Mouse (Mus musculus) NIH3T3 (cell line): ENCODE measurements at regions not wholly inside any gene's neighbourhood (a gene's known extent, or its start where the extent isn't known, plus 50 kb on each side); places are given as distances from the start of the nearest gene placed in this dataset.
A peak's percentile ranks its signal among the peaks of the same experiment; 100 is the strongest.

Experiments used
- DNase-seq: peaks from one replicate; pipeline ENCODE4 v3.0.0-alpha.2; 2012; ENCODE audit warnings: low read depth

- DNase-seq = no peak
Observed at GRCm38 (mm10) chr7:90030486-90031250, 49.9 kb upstream of the Eed start.

DNA sequence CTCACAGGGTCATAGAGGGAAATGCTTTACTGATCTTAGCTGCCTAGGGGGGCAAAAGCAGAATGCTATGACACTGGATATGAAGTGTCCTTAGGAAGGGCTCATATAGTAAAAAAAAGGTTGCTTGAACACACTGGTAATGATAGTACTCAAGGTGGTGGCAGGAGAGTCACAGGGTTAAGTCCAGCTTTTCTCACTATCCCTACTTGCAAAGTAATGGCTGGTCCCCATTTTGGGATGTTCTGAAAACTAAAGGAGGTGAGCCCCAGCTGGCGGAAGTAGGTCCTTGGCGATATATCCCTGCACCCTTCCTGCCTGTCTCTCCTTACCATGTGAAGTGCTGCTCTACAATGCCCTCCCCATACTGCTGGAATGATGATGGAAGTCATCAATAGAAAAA is 52.3 kb upstream of the Eed start:
- no peak for DNase-seq

GRCm38 (mm10) chr7:90033640-90034312 is 53.0 kb upstream of the Eed start:
- DNase-seq = peak; percentile 22

- DNase-seq = no peak
Observed at GRCm38 (mm10) chr7:90034498-90034897, 53.7 kb upstream of the Eed start.

DNA sequence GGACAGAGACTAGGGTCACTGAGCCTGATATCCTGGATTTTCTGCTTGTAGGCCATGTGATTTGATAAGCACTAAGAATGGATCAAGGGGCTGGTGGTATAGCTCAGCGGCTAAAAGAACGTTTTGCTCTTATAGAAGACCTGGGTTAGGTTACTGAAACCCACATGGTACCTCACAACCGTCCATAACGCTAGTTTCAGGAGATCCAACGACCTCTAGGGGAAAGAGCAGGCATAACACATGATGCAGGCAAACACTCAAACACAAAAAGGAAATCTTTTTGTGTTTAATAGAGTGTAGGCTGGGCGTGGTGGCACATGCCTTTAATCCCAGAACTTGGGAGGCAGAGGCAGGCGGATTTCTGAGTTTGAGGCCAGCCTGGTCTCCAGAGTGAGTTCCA is 54.6 kb upstream of the Eed start:
- no peak for DNase-seq

GRCm38 (mm10) chr7:90037736-90038135 is 57.0 kb upstream of the Eed start:
- DNase-seq = peak; percentile 48

GRCm38 (mm10) chr7:90039504-90039903 is 58.7 kb upstream of the Eed start:
- DNase-seq = peak; percentile 84

GRCm38 (mm10) chr7:90040581-90041340 is 60.0 kb upstream of the Eed start:
- DNase-seq = no peak

- DNase-seq = peak; percentile 70
Observed at GRCm38 (mm10) chr7:90041565-90042024, 60.8 kb upstream of the Eed start.

- peak; percentile 79 for DNase-seq
Observed at GRCm38 (mm10) chr7:90042364-90042763, 61.6 kb upstream of the Eed start.

DNA sequence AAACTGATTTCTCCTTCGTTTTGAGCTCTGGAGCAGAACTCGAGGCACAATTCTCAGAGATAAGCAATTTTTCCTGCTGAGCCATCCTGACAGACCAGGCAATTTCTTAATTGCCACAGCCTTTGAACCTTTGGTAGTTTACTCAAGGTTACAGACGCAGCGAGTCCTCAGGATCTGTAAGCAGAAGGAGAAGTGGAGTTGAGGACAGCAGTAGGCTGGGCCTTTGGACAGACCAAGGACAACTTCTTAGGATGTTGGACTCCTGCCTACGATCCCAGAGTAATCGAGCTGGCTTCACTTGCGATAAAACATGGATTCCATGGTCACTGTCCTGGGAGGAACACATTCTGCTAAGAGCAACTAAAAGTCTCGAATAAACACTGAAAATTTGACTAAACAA is 62.7 kb upstream of the Eed start:
- no peak for DNase-seq

GRCm38 (mm10) chr7:90044100-90044698 is 63.4 kb upstream of the Eed start:
- no peak for DNase-seq

- DNase-seq = peak; percentile 50
Observed at GRCm38 (mm10) chr7:90045208-90045800, 64.5 kb upstream of the Eed start.

GRCm38 (mm10) chr7:90046228-90046627 is 65.4 kb upstream of the Eed start:
- DNase-seq = no peak

- no peak for DNase-seq
Observed at GRCm38 (mm10) chr7:90046862-90047261, 66.1 kb upstream of the Eed start.

DNA sequence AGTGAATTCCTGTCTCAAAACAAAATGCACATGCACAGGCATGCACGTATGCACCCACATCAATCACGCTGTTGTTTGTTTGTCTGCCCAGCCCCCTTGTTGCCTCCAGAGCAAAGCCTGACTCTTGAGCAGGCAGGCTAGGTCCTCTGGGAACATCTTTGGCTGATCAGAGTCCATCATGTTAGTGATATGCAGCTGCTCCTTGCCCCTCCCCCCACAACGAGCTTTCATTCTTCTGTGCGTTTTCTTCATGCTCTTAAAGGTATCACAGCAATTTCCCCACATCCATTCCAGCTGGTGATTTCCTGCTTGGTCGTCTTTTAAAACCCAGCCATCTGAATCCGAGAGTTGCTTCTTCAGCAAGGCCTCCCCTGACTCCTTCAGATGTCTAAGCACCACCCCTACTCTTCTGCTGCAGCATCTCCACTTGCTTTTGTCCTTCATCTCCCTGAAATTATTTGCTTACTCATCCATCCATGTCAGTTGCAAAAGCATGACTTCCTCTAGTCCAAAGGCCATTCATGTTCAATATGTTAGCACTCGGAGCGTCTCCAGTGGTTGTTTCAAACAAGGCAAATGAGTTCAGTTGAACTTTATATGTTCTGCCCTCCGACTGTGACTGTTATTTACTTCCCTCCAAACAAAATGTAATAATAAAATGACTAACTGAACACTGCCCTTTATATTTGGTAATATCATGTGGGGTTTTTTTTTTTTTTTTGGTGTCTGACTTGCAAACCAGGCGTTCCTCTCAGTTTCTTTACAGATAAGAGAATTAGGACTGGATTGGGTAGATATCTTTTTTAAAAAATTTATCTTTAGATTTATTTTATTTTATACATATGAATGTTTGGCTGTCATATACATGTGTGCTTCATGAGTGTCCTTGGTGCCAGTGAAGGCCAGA is 67.9 kb upstream of the Eed start:
- peak; percentile 19 for DNase-seq

GRCm38 (mm10) chr7:90049831-90050237 is 69.1 kb upstream of the Eed start:
- DNase-seq = peak; percentile 16

DNA sequence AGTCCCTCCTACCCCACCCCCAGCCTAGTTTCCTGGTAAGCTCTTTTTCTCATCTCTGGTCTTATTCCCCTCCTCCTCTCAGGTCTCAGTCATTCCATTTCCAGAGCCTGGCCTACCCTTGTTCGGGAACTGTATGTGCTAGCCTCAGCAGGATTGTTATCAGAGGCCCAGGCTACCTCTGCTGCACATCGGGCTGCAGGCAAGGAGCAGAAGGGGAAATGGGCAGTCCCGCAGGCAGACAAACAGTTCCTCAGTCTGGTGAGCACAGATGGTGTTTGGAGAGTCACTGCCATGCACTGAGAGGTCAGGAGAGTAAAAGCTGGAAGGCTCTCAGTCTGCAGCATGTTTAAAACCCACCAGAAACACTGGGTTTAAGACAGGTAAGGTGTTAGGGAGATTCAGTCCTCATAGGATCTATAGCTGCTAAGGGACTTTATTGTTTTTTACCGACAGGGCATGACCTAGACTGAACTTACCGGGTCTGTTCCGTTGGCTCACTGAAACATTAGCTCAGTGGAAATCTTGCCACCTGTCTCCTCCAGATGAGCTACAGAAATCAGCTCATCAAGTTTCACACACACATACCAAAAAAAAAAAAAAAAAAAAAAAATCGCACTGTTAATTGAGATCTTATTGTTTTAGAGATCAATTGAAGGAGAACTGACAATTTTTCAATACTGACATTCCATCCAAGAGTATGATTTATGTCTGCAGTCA is 74.2 kb upstream of the Eed start:
- DNase-seq = no peak

DNA sequence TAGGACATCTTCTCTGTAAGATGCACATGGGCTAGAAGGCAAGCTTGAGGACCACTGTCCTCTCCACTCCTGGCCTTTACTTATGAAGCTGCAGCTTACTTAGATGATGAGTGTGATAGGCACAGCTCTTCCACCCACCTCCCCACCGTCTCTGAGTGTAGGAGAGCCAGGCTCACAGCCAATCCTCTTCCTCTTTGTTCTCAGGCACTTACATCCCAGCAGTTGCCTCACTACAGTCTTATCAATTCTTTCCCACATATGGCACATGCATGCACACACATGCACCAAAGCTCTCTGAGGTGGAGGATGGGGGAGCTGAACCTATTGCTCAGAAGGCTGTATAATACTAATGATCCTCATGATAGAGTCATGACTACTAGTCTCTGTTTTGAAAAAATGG is 72.1 kb upstream of the Picalm start:
- DNase-seq = no peak

DNA sequence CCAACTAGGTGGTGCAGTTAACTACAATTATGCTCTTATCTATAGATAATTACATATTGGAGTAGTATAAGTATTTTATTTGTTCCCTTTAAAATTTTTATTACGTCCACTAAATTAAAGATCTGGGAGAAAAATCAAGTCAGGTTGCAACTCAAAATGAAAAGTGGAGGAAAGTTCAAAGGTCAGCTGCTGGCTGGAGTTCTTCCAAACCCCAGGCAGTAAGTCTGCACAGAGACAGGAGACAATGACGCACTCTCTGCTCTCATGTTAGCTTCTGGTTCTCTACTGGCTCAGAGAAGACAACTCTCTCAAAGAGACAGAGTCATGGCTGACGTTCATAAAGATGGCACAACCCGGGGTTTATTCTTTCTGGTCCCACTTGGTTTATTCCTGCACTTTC is 71.4 kb upstream of the Picalm start:
- DNase-seq = no peak
